Mouse (Mus musculus) kidney, adult 8-10 months (tissue): ENCODE measurements at regions not wholly inside any gene's neighbourhood (a gene's known extent, or its start where the extent isn't known, plus 50 kb on each side); places are given as distances from the start of the nearest gene placed in this dataset.
A peak's percentile ranks its signal among the peaks of the same experiment; 100 is the strongest.
"Not testable (repeated sequence)": the region's sequence is repeated elsewhere in the genome, so short reads cannot be mapped to it uniquely, and the experiment has no call there.

Experiments used
- DNase-seq, 2 experiments: peaks; one replicate each; pipeline ENCODE4 v3.0.0; 2022

- peak; percentile 3 to 19 for DNase-seq
These were observed 366.5 kb upstream of the Grid2 start for GRCm38 (mm10) chr6:62889194-62889593.

- no peak for DNase-seq
These were observed 342.9 kb upstream of the Grid2 start for GRCm38 (mm10) chr6:62912758-62913157.

GRCm38 (mm10) chr6:62917059-62917458, 338.6 kb upstream of the Grid2 start:
- not testable (repeated sequence) for DNase-seq

GRCm38 (mm10) chr6:62917956-62918355, 337.7 kb upstream of the Grid2 start:
- no peak for DNase-seq

- DNase-seq = no peak
These were observed 336.6 kb upstream of the Grid2 start for GRCm38 (mm10) chr6:62919092-62919491.
